Mouse (Mus musculus) spleen, postnatal 10 days (tissue): ENCODE results near the gene Ccm2l.

Experiments used
- DNase-seq, 2 experiments: peaks; one replicate each; pipeline ENCODE4 v3.0.0; 2021 to 2022; ENCODE audit warnings: low spot score in 2 of 2

Ccm2l gene

DNA sequence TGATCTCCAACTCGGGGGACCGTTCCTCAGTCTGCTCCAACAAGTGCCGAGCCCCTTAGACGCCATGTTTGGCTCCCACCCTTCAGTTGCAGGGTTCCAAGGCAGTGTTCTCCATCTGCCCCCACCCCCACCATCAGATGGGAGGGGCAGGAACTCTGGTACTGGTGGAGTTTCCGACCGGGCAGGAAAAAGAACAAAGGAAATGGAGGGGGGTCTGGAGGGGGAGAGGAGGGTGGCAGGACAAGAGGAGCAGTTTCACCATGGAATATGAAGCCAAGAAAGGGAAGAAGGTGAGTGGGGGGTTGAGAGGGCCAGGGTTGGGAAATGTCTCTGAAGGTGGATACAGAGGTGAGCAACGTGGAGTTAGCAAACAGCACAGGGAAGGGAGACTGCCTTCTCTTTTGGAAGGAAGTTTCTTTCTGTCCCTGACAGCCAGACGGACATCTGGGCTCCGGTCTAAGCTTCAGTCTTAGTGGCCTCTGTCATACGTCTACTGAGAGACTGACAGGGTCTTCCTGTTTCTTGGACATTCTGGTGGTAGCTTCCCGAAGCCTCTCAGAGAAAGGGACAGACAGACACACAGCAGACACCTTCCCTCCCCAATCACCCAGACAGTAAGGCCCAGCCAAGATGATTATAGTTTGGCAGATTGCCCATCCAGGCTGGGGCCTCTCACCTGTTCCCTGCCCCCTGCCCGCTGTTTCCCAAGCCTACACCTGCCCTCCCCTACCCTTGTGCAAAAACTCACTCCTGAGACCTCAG lies at the start of gene Ccm2l:
TSS of gene Ccm2l (plus strand) at position 209 of the 762 bp plus-strand sequence.
- no peak for DNase-seq

DNA sequence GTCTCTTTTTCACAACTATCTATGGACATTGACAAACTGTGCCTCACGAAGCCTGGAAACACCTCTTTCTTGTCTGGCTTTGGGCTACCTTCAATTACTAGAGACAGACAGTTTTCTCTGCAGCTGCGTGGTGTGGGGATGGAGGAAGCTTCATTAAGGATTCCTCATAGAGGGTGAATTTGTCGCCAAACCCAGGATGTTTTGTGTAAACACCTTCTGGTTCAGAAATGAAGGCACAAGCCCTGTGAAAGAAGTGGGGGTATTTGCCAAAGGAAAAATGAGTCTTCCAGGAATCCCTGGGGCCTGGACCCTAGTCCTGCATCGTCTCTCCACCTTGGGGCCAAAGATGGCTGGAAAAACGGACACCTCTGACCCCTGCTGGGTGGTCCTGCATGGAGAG lies 49.0 kb upstream of the Ccm2l start:
- no peak for DNase-seq

DNA sequence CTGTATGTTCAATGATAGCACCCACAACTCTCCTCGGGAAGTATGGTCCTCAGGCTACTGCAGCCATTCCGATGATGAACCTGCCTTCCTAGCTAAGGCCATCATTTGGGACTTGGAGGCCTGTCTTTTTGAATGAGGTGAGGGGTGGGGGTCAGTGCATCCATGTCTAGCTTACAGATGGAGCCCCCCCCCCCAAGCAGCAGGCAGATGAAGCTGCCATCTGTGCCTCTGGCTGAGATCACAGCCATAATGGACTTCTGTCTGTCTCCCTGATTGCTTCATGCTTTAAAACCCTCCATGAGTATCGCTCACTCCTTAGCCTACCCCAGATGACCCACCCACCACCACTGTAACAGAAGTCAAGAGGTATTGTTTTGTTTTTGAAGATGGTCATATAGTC lies 46.4 kb upstream of the Ccm2l start:
- no peak for DNase-seq

DNA sequence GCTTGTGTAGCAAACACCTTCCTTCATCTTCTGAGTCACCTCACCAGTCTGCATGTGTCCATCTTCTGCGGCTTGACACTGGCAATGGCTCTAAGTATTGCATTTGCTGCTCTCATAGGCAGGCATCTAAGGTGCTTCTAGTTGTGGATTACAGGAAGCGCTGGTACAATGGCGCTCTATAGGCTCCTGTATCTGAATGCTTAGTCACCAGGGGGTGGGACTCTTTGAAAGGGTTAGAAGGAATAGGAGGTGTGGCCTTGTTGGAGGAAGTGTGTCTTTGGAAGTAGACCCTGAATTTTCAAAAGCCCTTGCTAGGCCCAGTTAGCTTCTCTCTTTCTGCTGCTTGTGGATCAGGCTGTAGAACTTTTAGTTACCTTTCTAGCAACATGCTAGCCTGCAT lies 44.6 kb upstream of the Ccm2l start:
- DNase-seq, result no peak

DNA sequence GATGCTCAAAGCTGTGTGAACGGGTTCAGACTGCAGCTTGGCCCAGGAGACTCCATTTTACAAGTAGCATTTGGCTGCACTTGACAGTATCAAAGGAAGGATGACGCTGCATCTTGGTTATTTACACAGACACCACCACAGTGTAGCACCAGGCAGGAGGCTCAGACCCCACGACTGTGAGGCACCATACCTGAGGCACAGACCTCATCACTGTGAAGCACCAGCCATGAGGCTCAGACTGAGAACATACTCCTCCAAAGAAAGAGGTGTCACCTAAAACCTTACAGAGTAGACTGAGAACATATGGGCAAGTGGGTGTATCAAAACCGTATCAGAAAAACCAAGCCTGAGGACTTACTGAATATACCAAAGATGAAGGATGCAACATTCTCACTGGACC lies 42.9 kb upstream of the Ccm2l start:
- no peak for DNase-seq

DNA sequence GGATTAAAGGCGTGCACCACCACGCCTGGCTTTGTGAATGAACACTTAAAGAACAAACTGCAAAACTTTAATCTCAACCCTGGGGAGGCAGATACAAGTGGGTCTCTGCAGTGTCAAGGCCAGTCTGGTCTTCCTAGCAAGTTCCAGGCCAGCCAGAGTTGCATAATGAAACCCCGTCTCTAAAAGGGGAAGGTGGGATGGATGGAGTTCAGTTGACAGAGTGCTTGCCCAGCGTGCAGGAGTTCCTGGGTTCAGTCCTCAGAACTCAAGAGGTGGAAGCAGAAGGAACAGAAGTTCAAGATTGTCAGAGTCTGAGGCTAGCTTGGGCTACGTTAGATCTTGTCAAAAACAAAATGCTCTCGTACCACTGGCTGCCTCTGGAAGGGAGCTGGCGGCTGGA lies 39.7 kb upstream of the Ccm2l start:
- DNase-seq, result no peak

DNA sequence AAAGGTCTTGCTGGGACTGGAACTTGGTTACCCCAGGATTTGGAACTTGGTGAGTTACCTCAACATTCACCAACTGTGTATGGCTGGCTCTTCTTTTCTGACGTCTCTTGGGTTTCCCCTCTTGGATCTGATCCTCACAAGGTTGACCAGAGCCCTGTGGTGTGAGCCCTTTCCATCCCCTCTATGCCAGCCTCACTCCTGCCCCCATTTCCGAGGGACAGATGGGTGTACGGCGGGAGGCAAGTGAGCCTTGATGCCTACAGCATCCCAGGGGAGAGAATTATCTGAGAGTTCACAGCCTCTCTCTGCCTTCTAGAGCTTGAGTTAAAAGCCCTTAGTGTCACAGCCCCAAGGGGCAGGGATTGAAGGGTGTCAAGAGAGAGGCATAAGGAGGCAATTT lies 38.3 kb upstream of the Ccm2l start:
- DNase-seq, result no peak

DNA sequence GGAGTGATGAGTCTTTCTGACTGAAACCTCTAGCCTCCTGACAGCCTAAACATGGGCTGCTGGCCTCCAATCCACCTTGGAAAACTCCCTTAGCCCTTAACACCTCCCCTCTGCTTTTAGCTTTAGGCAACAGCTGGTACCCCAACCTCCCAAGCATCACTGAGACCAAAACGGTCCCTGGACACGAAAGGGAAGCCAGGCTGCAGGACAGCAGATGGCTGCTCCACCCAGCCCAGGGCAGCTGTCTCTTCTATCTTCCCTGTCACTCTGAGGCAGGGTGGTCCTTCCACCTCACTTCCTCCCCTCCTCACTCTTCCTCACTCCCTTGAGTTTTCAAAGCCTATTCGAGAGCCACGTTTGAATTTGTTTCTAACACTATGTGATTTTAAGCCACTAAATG lies 35.3 kb upstream of the Ccm2l start:
- DNase-seq, result no peak

DNA sequence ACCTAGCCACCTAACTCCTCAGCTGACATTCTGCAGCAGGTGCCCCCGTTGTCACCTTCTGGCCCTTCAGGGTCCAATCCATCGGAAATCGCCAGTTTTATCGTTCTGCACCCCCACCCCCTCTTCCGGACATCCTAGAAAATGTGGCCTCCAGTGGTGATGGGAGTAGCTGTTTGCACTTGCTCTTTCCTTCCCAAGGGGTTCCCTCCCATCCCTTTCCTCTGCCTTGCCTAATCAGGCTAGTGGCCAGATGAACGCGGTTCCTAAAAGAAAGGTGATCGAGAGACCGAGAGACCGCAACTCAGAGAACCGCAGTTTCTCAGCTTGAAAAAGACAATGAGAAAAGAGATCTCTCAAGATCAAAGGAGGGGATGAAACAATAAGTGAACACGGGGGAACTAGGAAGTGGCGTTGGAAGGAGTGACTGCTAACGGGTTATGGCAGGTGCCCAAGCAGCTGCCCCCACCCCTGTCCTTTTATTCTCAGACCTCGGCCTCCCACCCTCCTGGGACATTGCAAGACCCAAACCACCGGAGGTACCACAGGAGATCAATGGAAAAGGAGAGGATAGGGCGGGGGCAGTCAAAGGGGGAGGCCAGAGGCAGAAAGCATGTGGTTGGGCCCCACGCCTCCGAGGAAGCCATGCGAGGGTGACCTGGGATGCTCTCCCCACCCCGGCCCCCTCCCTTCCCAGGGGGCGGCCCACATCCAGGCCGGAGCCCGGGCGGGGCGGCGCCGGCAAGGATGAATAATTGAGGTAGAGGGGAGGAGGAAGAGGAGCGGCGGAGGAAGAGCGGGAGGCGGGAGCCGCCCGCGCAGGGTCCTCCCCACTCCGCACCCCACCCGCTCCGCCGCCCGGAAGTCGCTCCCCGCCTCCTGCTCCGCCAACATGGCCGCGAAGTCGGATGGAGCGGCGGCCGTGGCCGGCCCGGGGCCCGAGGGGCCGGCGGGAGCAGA lies 34.4 kb upstream of the Ccm2l start, which contains the start of gene Xkr7:
TSS of gene Xkr7 (plus strand) at position 727 of the 957 bp plus-strand sequence.
- DNase-seq, result no peak

DNA sequence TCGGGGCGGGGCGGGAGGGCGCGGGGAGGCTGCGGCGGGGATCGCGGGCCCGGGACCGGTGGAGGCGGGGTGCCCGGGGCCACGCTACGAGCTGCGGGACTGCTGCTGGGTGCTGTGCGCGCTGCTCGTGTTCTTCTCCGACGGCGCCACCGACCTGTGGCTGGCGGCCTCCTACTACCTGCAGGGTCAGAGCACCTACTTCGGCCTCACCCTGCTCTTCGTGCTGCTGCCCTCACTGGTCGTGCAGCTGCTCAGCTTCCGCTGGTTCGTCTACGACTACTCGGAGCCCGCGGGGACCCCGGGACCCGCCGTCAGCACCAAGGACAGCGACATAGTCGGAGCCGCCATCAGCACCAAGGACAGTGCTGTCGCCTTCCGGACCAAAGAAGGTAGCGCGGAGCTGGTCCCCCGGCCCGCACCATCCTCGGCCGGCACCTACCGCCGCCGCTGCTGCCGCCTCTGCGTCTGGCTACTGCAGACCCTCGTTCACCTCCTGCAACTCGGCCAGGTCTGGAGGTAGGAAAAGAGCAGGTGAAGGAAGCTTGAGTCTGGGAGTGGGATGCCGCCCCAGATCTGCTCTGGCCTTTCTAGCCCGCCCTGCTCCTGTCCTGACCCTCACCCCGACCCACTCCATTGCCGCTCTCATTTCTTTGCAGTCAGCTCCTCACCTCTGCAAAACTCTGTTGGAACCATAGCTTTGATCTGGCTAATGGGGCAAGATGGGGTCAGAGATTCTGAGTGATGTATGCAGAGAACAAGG lies 33.5 kb upstream of the Ccm2l start:
- DNase-seq, result peak; percentile 76 to 88

DNA sequence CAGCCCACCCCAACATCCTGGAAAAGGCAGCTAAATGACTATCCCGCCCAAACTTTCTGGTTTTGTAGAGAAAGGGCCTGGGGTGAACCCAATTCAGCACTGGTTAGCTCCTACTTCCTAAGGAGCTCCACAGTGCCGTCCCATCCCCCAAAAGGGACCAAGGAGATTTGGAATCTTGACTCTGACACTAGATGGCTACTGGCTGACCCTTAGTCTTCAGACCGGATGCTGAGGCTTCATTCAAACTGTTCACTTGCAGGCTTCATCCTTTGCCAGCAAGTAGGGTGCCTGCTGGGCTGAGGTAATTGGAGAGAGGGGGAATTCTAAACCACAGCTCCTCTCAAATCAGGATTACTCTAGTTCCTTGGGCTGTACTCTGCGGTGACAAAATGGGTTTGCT lies 32.8 kb upstream of the Ccm2l start:
- DNase-seq, result no peak

DNA sequence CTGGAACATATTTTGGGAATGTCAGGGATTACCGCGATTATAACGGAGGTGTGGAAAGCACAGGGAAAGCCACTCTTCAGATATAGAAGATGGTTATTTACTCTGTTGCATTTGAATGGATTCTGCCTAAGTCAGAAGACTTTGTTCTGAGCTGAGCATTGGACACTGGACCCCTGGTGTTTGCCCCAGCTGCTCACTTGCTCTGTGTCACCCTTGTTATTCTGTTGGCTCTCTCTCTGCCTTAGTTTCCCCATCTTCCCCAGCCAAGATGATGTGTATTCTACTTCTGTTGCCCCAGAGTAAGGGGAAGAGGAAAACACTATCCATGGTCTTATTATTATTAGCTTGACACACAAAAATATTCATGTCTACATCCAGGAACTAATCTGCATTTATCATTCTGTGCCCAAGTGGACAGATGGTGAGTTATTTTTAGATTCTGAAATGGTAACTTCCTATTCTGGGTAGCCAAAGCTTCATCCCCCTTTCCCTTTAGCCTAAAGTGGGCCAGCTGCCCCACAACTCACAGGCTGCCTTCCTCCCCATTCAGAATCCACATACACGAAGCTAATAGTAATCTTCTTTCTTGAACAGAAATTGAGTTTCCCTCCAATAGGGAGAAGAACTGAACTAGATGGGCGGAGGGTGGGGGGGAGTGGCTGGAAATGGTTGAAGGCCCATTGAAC lies 32.1 kb upstream of the Ccm2l start:
- DNase-seq, result no peak

DNA sequence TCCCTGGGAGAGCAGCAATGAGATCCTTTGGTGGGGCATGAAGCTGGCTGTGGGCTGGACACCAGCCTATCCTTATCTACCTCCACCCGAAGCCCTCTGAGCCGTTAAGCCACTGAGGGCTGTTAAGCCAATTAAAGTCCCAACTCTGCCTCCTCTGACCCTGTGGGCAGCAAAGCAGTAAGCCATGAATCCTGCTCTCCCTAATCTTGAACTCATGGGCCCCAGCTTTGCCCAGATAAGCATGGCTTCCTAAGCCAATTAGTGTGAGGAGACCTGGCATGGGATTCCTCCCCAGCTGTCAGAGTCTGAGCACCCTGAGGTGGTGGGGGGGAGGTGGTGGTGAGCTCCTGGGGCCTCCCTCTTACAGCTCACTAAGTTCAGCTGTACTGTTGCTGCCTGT lies 29.1 kb upstream of the Ccm2l start:
- no peak for DNase-seq

DNA sequence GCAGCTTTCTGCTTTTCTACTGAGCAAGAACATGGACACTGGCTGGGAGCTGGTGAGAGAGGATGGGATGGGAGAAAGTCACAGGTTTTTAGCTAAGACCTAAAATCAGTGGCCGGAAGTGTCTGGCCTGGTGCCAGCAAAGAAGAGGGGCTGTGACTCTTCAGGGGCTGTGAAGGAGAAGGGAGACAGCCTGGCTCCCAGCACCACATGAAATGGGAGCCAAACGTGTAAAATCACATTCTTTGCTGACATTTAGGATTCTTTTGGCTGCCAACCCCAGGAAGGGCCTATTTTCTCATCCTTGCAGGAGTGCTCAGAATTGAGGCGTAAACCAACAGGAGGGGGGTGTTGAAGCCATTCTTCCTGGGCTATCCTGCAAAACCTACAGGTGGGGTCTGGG lies 21.9 kb upstream of the Ccm2l start:
- no peak for DNase-seq

DNA sequence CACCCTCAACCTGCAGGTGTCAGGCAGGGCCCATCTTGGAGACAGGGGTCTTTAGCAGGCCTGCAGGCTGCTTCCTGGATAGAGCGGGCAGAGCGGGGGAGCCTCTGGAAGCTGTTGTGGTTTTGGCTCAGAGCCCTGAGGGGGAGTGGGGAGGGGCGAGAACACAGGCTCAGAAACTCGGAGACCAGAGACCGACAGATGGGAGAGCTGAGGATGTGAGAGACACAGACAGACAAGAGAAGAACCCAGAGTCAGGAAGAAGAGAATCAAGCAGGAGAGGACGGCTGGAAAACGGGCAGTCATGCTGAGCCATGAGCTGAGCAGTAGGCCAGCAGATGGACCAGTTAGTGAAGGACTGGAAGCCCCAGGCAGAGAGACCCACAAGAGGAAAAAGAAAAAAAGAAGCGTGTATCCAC lies 19.9 kb upstream of the Ccm2l start:
- DNase-seq, result no peak

DNA sequence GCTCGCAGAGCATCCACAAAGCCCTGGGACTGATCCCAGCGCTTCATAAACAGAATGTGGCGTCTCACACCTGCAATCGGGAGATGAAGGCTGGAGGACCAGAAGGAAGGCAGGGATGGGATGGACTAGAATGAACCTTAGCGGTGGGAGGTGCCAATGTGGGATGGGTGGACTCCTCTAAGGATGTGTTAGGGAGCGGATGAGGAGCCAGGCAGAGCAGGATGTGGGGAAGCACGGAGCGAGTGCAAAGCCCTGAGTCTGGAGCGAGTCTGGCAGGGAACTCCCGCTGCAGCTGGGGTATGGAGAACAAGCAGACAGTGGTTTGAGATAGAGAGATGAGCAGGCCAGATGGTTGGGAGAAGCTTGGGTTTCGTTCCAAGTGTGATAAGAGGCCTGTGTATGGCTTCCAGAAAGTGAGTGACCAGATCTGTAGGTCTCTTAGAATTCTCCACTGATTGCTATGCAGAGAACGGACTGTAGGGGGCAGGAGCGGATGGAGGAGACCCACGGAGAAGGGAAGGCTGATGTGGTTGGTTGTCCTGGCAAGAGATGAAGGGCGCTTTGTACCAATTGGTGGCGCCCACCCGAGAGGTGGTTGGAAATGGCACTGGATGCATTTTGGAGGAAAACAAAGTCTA lies 17.8 kb upstream of the Ccm2l start:
- DNase-seq, result peak in 1 of 2 experiments; percentile 66

DNA sequence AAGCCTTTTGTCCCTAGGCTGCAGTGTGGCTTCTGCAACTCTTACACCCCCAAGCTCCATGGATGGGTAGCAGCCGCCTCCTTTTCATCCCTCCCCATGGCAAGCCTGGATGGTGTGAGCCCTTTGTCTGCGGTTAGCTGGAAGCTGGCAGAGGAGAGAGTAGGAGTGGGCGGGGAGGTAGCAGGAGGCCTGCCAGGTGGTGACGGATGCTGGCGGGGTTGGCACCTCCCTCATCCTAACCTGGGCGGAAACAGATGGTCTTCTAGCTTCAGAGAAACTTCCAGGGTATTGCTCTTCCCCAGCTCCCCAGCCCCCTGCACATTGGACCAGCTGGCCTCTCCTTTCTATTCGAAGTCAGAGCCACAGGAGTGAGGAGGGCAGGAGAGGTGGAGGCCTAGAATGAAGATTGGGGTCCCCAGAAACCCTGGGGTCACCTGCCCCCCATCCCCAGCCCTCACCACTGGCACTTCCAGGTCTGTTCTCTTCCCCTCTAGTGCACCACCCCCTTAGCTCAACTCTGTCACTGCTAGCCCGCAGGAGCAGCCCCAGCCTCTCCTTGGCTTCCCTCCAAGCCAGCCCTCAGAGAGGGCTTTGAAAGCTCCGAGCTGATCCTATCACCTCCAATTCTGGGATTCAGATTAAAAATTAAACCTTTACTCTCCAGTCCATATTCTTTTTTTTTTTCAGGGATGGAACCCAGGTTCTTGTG lies 16.3 kb upstream of the Ccm2l start:
- DNase-seq, result no peak

DNA sequence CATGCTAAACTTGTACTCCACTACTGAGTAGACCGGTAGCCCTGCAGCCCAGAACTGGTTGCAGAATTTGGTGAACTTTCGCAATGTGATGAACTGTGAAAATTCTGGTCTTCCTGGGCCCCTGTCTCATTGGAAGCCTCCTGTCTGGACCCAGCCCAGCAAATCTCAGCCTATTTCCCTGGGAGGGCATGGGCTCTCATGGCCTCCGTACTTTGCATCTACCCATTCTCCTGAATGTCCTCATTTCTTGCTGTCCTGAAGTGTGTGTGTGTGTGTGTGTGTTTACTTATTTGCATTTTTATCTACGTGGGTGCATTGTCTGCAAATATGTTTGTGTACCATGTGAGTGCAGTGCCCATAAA lies 15.8 kb upstream of the Ccm2l start:
- DNase-seq, result no peak

DNA sequence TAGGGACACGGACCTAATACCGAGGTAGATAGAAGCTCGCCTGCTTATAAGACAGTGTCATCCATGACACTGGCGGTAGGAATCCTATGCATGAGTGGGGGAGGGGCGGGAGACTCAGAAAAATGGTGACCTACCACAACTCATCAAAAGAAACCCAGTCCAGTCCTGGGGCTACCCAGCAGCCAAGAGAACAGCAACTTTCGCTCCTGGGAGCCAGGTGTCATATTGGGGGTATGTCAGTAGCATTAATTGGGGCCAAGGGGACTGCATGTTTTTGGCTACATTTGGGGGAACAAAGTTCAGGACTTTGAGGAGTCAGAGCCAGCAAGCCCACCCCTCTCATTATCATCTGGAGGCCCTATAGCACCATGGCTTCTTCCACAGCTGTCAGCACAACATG lies 14.7 kb upstream of the Ccm2l start:
- no peak for DNase-seq

DNA sequence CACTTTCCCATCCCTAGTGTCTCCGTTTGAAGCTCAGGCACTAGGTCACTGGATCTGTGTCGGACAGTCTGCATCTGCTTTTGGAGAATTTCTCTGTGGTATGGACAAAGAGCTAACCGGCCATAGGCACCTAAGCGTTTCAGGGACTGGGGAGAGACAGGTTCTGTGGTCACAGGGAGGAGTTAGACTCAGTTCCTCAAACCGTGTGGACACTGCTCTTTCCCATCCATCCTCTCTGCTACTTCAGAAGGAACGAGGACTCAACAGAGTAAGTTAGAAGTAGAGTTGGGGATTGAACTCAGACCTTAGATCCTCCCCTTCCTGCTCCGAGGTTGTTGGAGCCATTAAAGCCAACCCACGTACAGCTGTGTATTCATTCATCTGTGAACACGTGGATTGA lies 14.2 kb upstream of the Ccm2l start:
- DNase-seq, result no peak
